Mouse (Mus musculus) cerebellum, adult 2 months (tissue): ENCODE measurements around the gene Ppme1.

Experiments
- CTCF ChIP-seq: fragments of 200-500 bp; IDR thresholded peaks from 2 replicates; pipeline ENCODE4 v1.5.1; 2011; ENCODE audit warnings: low read depth, mild to moderate bottlenecking, control low read depth, low read length, moderate library complexity, borderline replicate concordance; ENCODE audit not compliant: insufficient read depth
- POLR2A ChIP-seq: fragments of 200-500 bp; IDR thresholded peaks from 2 replicates; pipeline ENCODE4 v1.6.1; 2011; ENCODE audit warnings: low read length, control low read depth, borderline replicate concordance; ENCODE audit not compliant: insufficient read depth

DNA sequence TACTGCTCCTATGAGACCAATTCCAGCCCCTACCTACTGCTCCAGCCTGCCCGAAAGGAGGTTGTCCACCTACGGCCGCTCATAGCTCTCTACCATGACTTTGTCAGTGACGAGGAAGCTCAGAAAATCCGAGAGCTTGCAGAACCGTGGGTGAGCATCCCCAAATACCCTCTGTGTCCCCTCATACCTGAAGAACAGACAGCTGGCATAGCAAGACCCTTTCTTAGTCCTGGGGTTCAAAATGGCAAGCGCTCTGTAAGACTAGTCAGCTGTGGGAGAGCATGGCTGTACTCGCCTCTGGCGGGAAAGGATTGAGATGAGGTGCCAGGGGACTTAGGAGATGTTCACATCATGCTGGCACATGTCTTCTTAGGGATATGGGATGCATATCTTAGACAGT lies 66.2 kb downstream of the Ppme1 start:
- no peak for TF ChIP-seq CTCF
- TF ChIP-seq POLR2A: no peak
